Mouse (Mus musculus): Measurements from ENCODE around the gene Gpc5.

- TF ChIP-seq CTCF (IDR thresholded peaks at IDR 0.05; ENCODE audit: borderline replicate concordance, insufficient read depth, low read length) (no peak), POLR2A (IDR thresholded peaks at IDR 0.05; ENCODE audit: low read depth, low read length) (no peak)
These were observed 234.4 kb downstream of the Gpc5 start for GRCm38 (mm10) chr14:115326426-115326825.

Data from embryonic fibroblast, embryonic 13.5 days (primary cell).